Mouse (Mus musculus) megakaryocyte, embryonic 14.5 days (primary cell): ENCODE measurements around the gene 9930111J21Rik2.
"Not testable (repeated sequence)": the region's sequence is repeated elsewhere in the genome, so short reads cannot be mapped to it uniquely, and the experiment has no call there.

Experiments used
- FLI1 ChIP-seq: IDR thresholded peaks from 2 replicates; pipeline ENCODE4 v1.6.1; 2012; ENCODE audit warnings: low read length, inconsistent platforms, mixed read lengths
- GATA1 ChIP-seq: IDR thresholded peaks from 3 replicates; pipeline ENCODE4 v1.6.1; 2012; ENCODE audit warnings: mixed read lengths, low read length, inconsistent platforms, borderline replicate concordance

- TF ChIP-seq GATA1, FLI1: not testable (repeated sequence)
Measured at GRCm38 (mm10) chr11:48988219-48988618, 62.8 kb downstream of the 9930111J21Rik2 start.
